Mouse (Mus musculus) ES-Bruce4 (cell line): ENCODE measurements at regions not wholly inside any gene's neighbourhood (a gene's known extent, or its start where the extent isn't known, plus 50 kb on each side); places are given as distances from the start of the nearest gene placed in this dataset.

Source experiments
- CTCF ChIP-seq: IDR thresholded peaks from one replicate; pipeline ENCODE4 v1.8.1; 2011; ENCODE audit warnings: low read depth, low read length
- POLR2A ChIP-seq: IDR thresholded peaks from one replicate; pipeline ENCODE4 v1.8.1; 2011; ENCODE audit warnings: low read length; ENCODE audit not compliant: insufficient read depth

DNA sequence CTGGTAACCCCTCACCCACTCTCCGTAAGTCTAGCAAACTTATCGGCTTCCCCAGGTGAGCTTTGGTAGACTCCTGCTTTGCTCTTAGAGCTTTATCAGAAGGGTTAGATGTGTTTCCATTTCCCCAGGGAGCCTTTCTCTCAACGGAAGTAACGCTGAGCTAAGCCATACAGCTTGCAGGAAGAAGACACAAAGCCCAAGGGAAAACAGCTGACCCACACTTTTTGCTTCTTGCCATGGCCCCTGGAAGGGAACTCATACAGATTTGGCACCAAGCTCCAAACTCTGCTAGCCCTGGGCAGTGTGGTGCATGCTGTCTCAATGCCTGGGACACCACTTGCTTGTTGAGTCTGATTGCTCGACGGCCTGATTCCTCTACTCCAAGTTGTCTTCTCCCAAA is 242.6 kb downstream of the Sipa1l2 start:
- TF ChIP-seq CTCF (no peak), POLR2A (no peak)
